Mouse (Mus musculus) common myeloid progenitor, adult 5-6 weeks (primary cell): Measurements from ENCODE around the gene Tmem82. TPM values are rescaled to one million over a fixed set of nuclear protein-coding genes. Genes with fewer than 3 reads are reported as not detected.

Source experiments
- ATAC-seq: replicated peaks from 2 replicates; pipeline ENCODE4 v1.8.0; 2016; ENCODE audit warnings: low read depth, mild to moderate bottlenecking, moderate TSS enrichment, inconsistent platforms; ENCODE audit not compliant: poor library complexity, severe bottlenecking
- total RNA-seq: library from RNA; stranded (forward); fragments of 200-1000, 187-1606 nt; gene quantifications from 2 replicates; pipeline ENCODE4 v1.2.3, GENCODE M21; 2017

Tmem82 gene
- total RNA-seq, 1 experiment from 2014 or later: 0.32 TPM

DNA sequence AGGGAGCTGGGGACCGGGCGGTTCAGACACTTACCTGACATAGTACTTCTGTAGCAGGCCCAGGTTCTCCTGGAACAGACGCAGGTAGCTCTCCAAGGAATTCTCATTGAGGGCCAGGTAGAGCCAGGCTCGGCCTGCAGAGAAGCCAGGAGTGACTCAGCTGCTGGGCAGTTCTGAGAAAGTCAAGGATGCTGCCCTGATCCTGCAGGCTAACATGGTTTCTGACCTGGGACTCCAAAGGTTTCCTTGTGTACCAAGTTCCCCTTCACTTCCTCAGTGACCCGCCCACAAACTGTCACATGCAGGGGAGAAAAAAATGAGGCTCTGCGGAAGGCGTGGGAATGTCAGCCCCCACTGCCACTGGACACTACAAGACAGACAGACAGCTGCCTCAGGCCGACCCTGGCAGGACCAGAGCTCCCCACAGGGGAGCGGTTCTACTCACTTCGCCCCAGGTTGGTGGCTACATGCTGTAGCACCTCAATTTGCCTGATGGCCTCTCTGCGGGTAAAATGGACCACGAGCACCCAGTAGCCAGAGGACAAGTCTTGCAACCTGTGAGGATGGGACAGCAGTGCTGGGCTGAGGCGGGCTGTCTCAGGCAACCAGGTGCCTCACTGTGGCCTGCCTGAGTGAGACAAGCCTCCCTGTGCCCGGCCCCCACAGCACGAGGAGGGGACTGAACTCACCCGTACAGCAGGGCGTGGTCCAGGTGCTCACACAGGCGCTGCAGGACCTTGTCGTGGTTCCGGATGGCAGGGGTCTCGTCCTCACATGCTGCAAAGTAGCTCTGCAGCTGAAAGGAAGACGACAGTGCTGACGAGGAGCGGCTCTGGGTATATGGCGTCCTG is 23.8 kb upstream of the Tmem82 start:
- ATAC-seq: no peak

DNA sequence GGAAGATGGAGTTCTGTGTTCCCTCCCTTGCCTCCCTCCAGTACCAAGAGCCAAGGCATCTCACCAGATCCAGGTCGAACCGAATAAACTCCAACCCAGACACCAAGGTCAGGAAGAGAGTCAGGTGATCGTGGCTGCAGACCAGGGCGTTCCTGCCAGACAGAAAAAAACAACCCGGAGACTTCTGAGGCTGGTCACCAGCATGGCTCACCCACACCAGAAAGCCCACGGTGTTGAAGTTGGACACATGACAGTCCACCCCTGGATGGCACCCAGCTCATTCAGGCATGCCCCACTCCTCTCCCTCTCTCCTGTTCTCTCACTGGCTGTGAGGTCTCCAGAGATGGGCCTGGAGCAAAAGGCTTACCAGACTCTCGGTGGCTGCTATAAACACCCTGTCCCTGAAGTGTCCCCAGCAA is 22.9 kb upstream of the Tmem82 start:
- ATAC-seq: no peak

DNA sequence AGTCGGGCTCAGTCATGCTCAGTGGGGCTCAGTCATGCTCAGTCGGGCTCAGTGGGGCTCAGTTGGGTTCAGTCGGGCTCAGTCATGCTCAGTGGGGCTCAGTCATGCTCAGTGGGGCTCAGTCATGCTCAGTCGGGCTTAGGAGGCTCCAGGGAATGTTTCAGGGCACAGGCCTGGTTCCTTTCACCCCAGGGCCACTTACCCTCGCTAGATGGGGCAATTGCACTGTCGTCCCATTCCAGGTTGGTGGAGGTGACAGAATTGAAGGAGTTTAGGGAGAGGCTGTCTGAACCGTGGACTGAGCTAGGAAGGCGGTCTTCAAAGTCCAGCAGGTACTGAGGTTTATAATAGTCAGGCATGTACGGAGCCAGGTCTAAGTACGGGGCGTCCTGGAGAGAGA is 21.0 kb upstream of the Tmem82 start:
- no peak for ATAC-seq

DNA sequence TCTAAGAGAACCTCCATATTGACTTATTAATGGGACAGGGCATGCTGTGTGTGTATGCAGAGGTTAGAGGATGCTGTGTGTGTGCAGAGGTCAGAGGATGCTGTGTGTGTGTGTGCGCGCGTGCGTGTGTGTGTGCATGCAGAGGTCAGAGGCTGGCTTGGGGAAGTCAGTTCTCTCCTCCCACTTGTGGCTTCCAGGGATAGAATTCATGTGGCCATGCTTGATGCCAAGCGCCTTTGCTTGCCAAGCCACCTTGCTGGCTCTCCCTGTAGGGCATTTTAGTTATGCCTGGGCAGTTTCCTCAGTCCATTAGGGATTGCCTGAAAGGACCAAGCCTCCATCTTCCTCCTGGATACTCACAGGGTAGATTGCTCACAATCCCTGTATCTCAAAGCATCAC is 18.3 kb upstream of the Tmem82 start:
- no peak for ATAC-seq

DNA sequence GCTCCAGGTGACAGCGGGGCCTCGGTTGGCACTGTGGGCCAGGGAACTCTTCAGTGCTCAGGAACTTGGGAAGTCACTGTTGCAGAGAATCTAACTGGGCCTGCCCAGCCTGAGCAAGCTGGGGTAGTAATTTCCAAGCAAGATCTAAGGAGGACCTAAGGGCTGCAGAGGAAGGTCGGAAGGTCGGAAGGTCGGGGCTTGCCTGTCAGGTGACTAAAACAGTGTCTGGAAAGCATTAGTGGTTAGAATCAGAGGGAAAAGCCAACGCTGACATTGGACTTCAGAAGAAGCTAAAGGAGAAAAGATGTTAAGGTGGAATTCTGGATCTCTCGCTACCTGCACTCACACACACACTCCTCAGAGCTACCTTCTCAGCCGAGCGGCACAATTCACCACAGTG is 17.6 kb upstream of the Tmem82 start:
- ATAC-seq: no peak

DNA sequence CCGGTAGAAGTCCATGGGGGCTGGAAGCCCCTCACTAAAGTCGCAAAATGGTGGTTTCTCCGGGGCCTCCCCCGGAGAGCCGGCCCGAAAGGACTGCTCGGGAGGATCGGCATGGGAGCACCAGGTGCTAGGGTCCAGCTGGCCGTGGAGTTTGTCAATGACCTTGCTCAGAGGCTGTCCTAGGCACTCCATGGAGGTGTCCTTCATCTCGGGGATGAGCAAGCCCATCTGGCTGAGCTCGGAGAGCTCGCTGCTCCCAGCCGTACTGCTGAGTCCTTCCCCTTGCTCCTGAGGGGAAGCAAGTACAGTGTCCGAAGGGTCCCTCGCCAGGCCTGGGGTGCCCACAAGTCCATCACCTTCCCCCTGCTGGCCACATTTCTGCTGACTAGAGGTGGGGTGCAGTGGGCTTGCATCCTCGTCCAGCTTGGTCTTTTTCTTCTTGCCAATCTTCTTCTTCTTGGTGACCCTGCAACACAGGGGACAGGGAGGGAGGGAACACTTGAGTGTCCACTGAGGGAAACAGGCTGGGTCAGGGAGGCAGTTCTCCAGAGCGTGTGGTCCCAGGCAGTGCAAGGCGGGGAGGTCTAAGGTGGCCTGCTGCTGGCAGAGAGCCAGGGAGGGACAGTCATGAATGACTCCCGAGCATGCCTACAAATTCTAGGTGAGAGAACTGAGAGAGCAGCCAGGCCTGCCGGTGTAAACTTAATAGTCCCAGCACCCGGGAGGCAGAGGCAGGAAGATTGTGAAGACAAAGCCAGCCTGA is 13.9 kb upstream of the Tmem82 start:
- no peak for ATAC-seq

DNA sequence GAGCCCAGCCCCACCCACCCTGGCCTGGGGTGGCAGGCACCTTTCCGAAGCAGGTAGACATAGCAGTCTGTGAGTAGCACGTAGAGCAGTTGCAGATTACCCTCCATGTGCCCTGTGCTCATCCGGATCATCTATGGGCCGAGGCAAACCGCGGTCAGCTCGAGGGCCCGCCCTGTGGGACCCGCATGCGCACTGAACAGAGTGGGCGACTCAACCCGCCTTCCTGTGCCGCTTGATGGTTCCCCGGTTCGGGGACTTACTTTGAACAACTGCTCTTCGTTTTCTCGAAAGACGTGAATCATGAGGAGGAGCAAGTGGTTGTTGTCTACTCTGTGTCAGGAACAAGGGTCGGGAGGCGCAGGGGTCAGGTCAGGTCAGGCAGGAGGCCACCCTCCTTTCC is 12.8 kb upstream of the Tmem82 start:
- ATAC-seq: no peak

DNA sequence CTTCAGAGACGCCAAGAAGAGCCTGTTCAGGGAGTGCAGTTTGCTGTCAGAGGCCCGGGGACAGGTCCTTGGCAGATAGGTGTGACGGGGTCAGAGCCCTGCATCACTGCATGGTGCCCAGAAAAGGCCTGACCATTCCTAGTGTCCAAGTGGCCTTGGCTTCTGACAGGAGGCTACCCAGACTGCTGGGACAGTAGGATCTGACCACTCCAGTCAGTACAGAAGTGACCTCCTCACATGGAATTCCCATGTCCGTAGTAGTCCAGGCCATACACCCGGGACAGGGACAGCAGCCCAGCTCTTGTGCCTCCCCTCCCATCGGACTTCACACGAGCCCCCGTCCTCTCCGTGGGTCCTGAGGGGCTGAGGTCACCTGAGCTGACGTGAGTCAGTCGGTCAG is 11.6 kb upstream of the Tmem82 start:
- ATAC-seq: no peak

DNA sequence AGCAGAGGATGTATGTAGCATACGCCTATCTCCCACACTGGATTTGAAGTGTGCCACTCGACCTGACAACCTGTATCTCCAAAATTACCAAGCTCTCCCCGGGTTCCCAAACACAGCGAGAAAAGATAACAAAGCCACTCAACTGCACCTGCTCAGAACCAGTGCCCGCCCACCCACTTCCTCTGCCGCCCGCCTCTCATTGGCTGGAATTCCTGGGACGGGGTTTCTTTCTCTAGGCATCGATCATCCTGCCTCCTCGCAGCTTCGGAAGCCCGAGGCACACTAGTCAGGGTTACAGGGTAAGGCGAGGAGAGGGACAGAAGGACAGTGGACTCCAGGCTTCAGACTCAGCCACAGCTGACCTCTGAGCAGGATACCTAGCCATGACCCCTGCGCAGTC is 10.2 kb upstream of the Tmem82 start:
- no peak for ATAC-seq

DNA sequence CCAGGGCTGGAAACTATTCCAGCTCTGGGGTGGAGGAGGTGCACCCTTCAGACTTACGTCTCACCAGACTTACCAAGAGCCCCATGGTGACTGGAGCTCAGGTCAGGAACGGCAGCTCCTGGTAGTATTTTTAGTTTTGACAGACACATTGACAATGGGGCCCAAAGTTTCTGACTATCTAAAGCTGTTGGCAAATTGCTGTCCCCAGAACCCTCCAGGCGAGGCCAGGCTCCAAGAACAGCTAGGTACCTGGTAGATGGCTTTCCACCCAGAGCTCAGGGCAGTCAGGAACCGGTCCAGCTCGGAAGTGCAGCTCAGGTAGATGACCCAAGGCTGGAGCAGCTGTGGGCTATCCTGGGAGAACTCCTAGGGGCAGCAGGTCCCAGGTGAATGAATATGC is 9.1 kb upstream of the Tmem82 start:
- no peak for ATAC-seq

DNA sequence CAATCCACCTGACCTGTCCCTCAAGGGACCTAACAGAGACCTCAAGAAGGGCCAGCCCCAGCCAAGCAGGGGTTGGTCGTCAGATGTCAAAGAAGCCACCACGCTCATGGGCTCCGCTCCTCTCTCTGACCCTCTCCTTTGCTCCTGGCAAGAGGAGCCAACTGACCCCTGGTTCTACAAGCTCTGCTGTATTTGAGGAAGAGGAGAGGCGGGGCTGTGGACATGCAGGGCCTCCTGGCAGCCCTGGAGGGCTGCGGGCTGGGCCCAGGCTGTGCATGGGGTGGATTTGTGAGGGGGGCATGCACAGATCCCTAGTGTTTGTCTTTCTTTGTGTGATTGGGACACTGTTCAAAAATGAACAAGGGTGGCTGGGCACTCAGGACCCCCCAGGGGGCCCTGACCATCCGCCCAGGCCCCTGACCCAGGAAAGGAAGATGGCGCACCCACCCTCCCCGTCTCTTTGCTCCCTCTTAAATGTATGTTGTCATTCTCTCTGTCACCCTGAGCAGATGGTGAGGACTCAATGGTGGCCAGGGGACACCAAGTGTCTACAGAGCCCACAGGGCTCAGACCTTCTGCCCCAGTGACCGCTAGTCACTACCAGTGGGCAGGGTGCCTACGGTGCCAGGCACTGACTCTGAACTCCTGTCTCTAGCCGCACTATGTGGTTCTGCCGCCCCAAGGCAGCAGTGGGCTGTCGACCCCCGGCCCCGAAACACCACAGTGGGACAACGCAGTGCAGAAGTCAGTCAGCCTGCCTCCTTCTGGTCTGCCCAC is 7.5 kb upstream of the Tmem82 start:
- no peak for ATAC-seq

DNA sequence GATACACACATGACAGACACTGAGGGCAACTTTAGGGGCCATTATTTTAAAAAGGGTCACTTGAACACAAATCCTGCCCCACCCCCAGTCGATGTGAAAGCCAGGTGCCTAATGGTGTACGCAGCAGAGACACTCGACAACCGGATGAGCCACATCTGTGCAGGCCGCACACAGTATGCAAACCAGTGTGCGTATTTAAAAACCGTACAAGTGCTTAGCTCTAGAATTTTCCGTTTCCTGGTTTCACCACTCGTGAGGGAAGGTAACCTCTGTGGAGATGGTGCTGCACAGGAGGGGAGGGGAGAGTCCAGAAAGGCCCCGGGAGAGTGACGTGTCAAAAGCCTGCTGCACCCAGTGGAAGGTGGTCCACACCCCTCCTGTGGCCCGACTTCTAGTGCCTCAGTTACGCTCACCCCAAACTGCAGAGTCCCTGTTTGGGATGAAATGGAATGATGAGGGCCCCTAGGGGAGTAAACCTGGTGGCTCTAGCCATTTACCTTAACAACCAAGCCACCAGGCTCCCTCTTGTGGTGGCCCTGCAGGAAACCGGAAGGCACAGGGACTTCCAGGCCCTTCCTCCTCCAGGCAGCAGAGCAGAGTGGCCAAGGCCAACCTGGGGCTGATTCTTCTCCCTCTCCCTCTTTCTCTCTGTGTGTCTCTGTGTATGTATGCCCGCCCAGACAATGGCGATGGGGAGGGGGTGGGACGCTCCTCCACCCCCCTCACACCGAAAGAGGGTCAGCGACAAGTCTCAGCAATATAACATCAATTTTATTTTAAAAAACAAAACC is 6.7 kb upstream of the Tmem82 start:
- ATAC-seq: peak; percentile 77

DNA sequence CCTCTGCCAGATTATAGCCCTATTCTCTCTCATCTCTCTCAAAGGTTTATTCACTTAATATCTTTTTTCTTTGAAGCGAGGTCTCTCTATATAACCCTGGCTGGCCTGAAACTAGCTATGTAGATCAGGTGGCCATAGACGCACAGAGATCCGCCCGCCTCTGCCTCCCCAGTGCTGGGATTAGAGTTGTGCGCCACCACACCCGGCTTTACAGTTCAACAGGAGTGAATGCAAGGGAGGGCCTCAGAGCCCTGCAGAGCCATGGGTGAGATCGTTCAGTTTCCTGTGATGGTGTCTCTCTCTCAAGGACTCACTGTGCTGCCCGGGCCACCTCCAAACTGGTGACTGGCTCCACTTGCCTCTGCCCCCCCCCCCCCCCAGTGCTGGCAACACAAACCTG is 5.7 kb upstream of the Tmem82 start:
- no peak for ATAC-seq

DNA sequence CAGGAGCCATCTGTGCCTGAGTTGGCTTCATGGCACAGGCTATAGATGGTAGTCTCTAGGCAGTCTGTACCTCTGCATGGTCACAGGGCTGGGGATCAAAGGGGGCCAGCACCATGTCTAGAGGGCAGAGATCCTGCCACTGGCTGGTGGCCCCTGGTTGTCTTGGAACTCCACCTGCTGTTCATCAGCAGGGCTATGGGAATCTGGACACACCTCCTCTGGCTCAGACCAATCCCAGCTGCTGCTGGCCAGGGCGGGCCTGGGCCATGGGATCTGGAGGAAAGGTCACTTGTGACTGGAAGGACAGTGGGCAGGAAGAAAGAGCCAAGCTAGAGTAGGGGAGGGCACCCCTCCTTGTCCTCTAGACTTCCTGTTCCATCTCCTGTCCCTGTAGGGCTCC is 5.2 kb upstream of the Tmem82 start, which contains the start of gene Slc25a34:
TSS of gene Slc25a34 (minus strand) at position 156 of the 400 bp plus-strand sequence.
- no peak for ATAC-seq

DNA sequence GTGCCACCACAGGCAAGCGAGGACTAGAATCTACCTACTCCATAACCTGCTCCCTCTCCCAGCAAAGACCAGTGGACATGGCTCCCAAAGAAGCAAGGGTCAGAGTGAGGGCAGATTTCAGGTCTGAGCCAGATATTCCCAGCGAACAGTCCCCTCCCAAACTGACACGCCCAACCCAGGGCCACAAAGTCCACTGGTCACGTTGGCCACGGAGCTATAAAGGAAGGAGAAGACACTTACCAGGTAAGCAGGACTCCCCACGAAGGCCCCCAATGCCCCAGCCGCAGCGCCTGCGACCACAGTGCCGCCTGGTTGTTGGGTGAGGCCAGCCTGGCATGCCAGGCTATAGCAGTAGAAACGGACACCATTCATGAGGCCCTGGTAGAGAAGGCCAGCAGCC is 4.6 kb upstream of the Tmem82 start:
- no peak for ATAC-seq

DNA sequence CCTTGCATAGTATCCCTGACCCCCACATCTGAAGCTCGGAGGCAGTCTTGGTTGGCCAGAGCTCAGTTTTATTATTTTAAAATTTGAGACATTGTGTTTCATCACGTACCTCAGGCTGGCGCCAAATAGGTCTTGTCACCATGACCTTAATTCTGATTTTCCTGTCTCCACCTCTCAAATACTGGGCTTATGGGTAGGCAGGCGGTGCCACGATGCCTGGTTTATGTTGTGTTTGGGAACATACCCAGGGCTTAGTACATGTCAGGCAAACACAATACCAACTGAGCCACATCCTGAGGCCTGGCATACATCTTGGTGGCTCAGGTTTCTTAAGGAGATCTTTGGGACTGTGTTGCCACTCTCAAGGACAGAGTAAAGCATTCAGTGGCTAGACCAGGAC is 4.1 kb upstream of the Tmem82 start:
- ATAC-seq: no peak

DNA sequence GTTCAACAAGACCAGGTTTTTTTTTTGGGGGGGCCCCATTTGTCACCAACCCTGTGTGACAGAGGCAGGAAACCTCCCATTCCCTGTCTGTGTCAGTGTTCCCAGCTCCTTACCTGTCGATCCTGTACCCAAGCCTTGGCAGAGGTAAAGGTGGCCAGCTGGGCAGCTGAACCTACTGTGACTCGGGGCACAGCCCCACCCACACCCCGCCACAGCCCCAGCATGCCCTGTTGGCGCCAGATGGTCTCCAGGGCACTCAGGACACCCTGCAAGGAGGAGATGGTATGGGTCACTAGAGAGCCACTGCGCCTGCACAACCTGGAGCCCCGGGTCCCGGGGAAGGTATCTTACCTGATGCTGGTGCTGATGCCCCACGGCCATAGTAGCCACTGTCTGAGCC is 3.7 kb upstream of the Tmem82 start:
- ATAC-seq: no peak

DNA sequence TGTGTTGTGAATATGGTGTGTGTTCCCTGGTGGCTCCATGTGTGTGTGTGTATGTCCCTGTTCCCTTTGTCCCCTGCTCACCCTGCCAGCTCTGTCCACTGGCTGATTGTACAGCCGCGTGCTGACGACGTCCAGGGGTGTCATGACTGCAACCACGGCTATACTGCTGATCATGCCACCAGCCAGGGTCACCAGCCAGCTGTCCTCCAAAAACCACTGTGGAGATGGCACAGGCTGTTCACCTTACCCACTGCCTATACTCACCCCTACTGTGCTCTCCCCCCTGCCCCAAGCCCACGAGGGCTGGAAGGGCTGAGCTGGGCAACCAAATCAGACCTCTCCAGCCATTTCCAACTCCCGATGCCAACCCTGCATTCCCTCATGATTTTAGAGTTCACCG is 2.9 kb upstream of the Tmem82 start:
- no peak for ATAC-seq

DNA sequence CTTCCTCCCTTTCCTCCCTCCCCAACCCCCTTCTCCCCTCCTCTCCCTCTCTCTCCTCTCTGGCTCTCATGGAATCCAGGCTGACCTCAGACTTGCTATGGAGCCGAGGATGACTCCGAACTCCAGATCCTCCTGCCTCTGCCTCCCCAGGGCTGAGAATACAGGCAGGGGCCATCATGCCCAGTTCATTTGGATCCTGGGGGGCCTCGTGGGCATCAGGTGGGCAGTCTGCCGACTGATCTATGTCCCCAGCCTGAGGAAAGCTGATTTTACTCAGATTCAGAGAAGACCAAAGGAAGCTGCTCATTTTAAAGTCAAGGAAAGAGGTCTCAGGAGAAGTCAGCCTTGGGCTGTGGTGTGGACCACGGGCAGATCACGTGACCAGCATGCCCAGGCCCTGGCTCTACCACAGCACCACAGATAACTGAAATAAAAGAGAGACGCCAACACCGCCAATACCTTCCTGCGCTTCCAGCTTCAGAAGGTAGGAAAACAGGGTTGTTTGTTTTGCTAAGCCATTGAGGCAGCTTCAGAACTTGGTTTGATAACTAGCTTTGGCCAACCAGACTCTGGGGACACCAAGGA is 958 bp upstream of the Tmem82 start:
- peak; percentile 26; the same call in 1 of the 2 replicates for ATAC-seq
